Mouse (Mus musculus) forebrain, embryonic 14.5 days (tissue): ENCODE data around the gene Kank2. TPM values are rescaled to one million over a fixed set of nuclear protein-coding genes. Genes with fewer than 3 reads are reported as not detected.

ENCODE experiments used
- microRNA-seq: library from miRNA; unstranded; fragments of <30 nt; microRNA quantifications from one replicate; pipeline ENCODE4, GENCODE M21; 2016
- polyA plus RNA-seq: library from polyadenylated mRNA; unstranded; fragments of >200 nt; fragmentation: Nextera tagmentation; extraction: Ambion mirVana; gene quantifications from 2 replicates; pipeline ENCODE4 v1.2.1, GENCODE M21; 2014

The Kank2 gene
- polyA plus RNA-seq, 1 experiment from 2014 or later = 0.99 TPM

Small RNA genes within 50 kb of the gene (microRNA-seq; reads per million reads assigned to microRNA genes)
- 2.5 reads per million, percentile 16 among the genes with 10 or more reads in this experiment for gene Mir7083

Other genes starting within 250 kb of the Kank2 start
- gene Timm29, start 206.0 kb downstream of the Kank2 start, polyA plus RNA-seq = 67.3 and 68.4 TPM in 2 replicates
- 16.9 and 18.2 TPM in 2 replicates for gene Yipf2, start 205.9 kb downstream of the Kank2 start, polyA plus RNA-seq
- 128 and 153 TPM in 2 replicates for gene Smarca4, start 182.6 kb downstream of the Kank2 start, polyA plus RNA-seq
- 5.2 and 6.8 TPM in 2 replicates for gene Ldlr, start 75.3 kb downstream of the Kank2 start, polyA plus RNA-seq
- gene Spc24, start 38.4 kb downstream of the Kank2 start, polyA plus RNA-seq = 53.7 and 64.3 TPM in 2 replicates
- 0.26 TPM in 1 of 2 replicates, not detected in the other for gene Angptl8, start 36.8 kb upstream of the Kank2 start, polyA plus RNA-seq
- gene Dock6, start 53.9 kb upstream of the Kank2 start, polyA plus RNA-seq = 6.7 and 10.3 TPM in 2 replicates
- 23.0 and 24.6 TPM in 2 replicates for gene Rab3d, start 119.4 kb upstream of the Kank2 start, polyA plus RNA-seq
- gene Ccdc159, start 128.7 kb upstream of the Kank2 start, polyA plus RNA-seq = 3.5 and 5.3 TPM in 2 replicates
- 49.3 and 66.0 TPM in 2 replicates for gene Tmem205, start 128.8 kb upstream of the Kank2 start, polyA plus RNA-seq
- gene Plppr2, start 138.3 kb upstream of the Kank2 start, polyA plus RNA-seq = 47.3 and 66.7 TPM in 2 replicates
- gene Swsap1, start 157.0 kb upstream of the Kank2 start, polyA plus RNA-seq = 19.8 and 23.6 TPM in 2 replicates
- gene Epor, start 164.8 kb upstream of the Kank2 start, polyA plus RNA-seq = 1.3 and 2.2 TPM in 2 replicates
- 1.3 TPM in 2 replicates for gene Rgl3, start 190.7 kb upstream of the Kank2 start, polyA plus RNA-seq
- gene Ccdc151, start 203.9 kb upstream of the Kank2 start, polyA plus RNA-seq = 4.5 and 4.8 TPM in 2 replicates
- 57.1 and 67.9 TPM in 2 replicates for gene Prkcsh, start 204.1 kb upstream of the Kank2 start, polyA plus RNA-seq